Mouse (Mus musculus) limb, embryonic 10.5 days (tissue): Measurements from ENCODE around the gene Kctd12. TPM values are rescaled to one million over a fixed set of nuclear protein-coding genes. Genes with fewer than 3 reads are reported as not detected.

Experiments used
- DNase-seq: peaks from one replicate; pipeline ENCODE4 v3.0.0-alpha.2; 2017; ENCODE audit warnings: low spot score
- H3K27ac ChIP-seq: fragments of 300-500 bp; sonication (generic); 2 replicates; pipeline ENCODE4 v1.5.1; 2016; ENCODE audit warnings: mild to moderate bottlenecking
- H3K27me3 ChIP-seq: fragments of 300-500 bp; sonication (generic); 2 replicates; pipeline ENCODE4 v1.6.1; 2016; ENCODE audit warnings: low read depth, mild to moderate bottlenecking; ENCODE audit not compliant: poor library complexity, severe bottlenecking
- H3K36me3 ChIP-seq: fragments of 300-500 bp; sonication (generic); 2 replicates; pipeline ENCODE4 v1.6.1; 2016; ENCODE audit warnings: mild to moderate bottlenecking, moderate library complexity
- H3K4me1 ChIP-seq: fragments of 300-500 bp; sonication (generic); 2 replicates; pipeline ENCODE4 v1.6.1; 2016
- H3K4me3 ChIP-seq: fragments of 300-500 bp; sonication (generic); 2 replicates; pipeline ENCODE4 v1.5.1; 2016; ENCODE audit warnings: mild to moderate bottlenecking, moderate library complexity
- H3K9me3 ChIP-seq: fragments of 300-500 bp; sonication (generic); replicated peaks from 2 replicates; pipeline ENCODE4 v1.6.1; 2016; ENCODE audit warnings: mild to moderate bottlenecking
- WGBS: fragments of 180-500 bp; shearing (Covaris S2); methylation state at CpG from one replicate; pipeline ENCODE4 v1.1.7; 2016; 5-methylcytosine and 5-hydroxymethylcytosine counted together
- polyA plus RNA-seq: library from polyadenylated mRNA; unstranded; fragments of >200 nt; fragmentation: Nextera tagmentation; extraction: Ambion mirVana; gene quantifications from 2 replicates; pipeline ENCODE4 v1.2.1, GENCODE M21; 2016

The Kctd12 gene
- polyA plus RNA-seq, 1 experiment from 2014 or later, result 8.2 TPM

- Histone ChIP-seq H3K27me3 (peaks cover 21% of the 10 kb centered on the region; the same call in 1 of the 2 replicates), H3K36me3 (no peaks in the 10 kb centered on the region), H3K4me1 (peaks cover 29% of the 10 kb centered on the region), H3K4me3 (no peak overlapping the region), H3K27ac (no peak overlapping the region), H3K9me3 (no peaks in the 10 kb centered on the region)
- no peak for DNase-seq
- WGBS, result 77% methylated on average over 8 of the region's 8 CpGs
These were observed 1.2 kb upstream of the Kctd12 start for GRCm38 (mm10) chr14:102983686-102984085.

GRCm38 (mm10) chr14:102982016-102982626, 316 bp downstream of the Kctd12 start:
- Histone ChIP-seq H3K4me1 (peaks cover 29% of the 10 kb centered on the region), H3K4me3 (peak overlapping the region; percentile 77), H3K27me3 (peaks cover 21% of the 10 kb centered on the region; the same call in 1 of the 2 replicates), H3K27ac (peak overlapping the region; percentile 91), H3K36me3 (no peaks in the 10 kb centered on the region), H3K9me3 (no peaks in the 10 kb centered on the region)
- DNase-seq, result peak; percentile 79
- WGBS, result under 1% methylated on average over 76 of the region's 76 CpGs

DNA sequence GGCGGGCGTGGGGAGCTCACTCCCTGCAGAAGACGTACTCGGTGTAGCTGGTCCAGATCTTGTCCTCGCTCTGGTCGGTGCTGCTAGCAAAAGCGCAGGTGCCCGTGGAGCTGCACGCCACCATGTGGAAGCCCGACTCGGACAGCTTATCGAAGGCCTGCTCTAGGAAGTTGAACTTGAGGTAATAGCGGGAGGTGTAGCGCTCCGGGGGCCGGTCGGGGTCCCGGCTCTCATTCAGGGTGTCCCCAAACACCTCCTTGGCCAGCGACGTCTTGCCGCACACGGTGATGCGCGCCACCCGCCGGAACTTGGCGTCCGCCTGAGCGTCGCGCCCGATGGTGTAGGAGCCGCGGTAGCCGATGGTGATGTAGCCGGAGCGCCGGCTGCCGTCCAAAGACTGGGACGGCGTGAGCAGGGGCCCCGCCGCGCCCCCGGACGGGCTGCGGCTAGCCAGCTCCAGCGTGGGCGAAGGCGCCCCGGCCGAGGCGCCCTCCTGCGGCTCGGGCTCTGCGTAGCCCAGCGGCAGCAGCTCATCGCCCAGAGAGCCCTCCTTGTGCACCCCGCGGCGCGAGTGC, 909 bp downstream of the Kctd12 start:
- H3K27ac ChIP-seq, result peak overlapping the region; percentile 91
- DNase-seq, result peak; percentile 74
- peak overlapping the region; percentile 77 for H3K4me3 ChIP-seq
- WGBS, result 0% methylated on average over 60 of the region's 62 CpGs
- H3K27me3 ChIP-seq, result peaks cover 21% of the 10 kb centered on the region; the same call in 1 of the 2 replicates
- H3K9me3 ChIP-seq, result no peaks in the 10 kb centered on the region
- H3K36me3 ChIP-seq, result no peaks in the 10 kb centered on the region
- H3K4me1 ChIP-seq, result peaks cover 29% of the 10 kb centered on the region

DNA sequence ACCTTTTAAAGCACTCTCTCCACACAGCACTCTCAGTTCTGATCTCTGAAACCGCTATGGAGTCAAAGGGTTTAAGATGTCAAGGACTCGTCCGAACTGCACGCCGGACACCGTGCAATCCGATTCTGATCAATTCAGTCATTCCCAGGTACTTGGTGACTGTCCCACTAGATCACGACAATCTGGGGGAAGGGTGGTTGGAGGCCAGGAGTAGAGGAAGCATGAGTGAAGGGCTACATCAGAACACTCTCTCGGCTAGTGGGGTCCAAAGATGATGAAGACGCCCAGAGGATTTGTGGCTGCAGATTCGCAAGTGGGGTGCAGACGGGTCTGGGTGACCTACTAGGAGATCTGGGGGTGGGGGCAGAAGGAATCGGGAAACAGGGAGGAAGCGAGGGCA, 1.5 kb downstream of the Kctd12 start:
- Histone ChIP-seq H3K36me3 (no peaks in the 10 kb centered on the region), H3K27me3 (peaks cover 21% of the 10 kb centered on the region; the same call in 1 of the 2 replicates), H3K27ac (peak overlapping the region; percentile 91), H3K4me3 (peak overlapping the region; percentile 77), H3K4me1 (peaks cover 29% of the 10 kb centered on the region), H3K9me3 (no peaks in the 10 kb centered on the region)
- WGBS, result 11% methylated on average over 14 of the region's 14 CpGs
- DNase-seq, result no peak

GRCm38 (mm10) chr14:102980481-102980880, 2.0 kb downstream of the Kctd12 start:
- Histone ChIP-seq H3K9me3 (no peaks in the 10 kb centered on the region), H3K36me3 (no peaks in the 10 kb centered on the region), H3K27ac (no peak overlapping the region), H3K4me1 (peaks cover 29% of the 10 kb centered on the region), H3K27me3 (peaks cover 21% of the 10 kb centered on the region; the same call in 1 of the 2 replicates), H3K4me3 (peak overlapping the region; percentile 77)
- WGBS, result 16% methylated on average over 7 of the region's 7 CpGs
- peak; percentile 46 for DNase-seq

DNA sequence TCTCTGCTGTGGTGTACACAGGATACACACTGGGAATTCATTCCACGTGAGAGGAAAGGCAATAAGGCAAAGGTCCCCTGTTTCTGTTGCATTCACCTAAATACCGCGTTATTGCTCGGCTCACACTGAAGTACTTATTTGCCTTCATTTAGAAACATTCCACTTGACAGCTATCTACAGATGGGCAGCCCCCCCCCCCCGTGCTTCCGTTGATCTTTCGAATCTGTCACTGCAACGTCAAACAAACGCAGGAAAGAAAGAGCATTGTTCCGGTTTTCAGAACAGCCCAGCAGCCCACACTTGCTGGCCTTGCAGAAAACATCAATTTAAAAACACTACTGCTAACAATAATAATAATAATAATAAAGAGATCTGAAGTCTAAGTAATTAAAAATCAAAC, 2.6 kb downstream of the Kctd12 start:
- DNase-seq, result no peak
- no peak overlapping the region for H3K27ac ChIP-seq
- no peaks in the 10 kb centered on the region for H3K36me3 ChIP-seq
- WGBS, result 53% methylated on average over 10 of the region's 10 CpGs
- peaks cover 29% of the 10 kb centered on the region for H3K4me1 ChIP-seq
- peak overlapping the region; percentile 25; the same call in 1 of the 2 replicates for H3K4me3 ChIP-seq
- H3K9me3 ChIP-seq, result no peaks in the 10 kb centered on the region
- H3K27me3 ChIP-seq, result peaks cover 21% of the 10 kb centered on the region; the same call in 1 of the 2 replicates

DNA sequence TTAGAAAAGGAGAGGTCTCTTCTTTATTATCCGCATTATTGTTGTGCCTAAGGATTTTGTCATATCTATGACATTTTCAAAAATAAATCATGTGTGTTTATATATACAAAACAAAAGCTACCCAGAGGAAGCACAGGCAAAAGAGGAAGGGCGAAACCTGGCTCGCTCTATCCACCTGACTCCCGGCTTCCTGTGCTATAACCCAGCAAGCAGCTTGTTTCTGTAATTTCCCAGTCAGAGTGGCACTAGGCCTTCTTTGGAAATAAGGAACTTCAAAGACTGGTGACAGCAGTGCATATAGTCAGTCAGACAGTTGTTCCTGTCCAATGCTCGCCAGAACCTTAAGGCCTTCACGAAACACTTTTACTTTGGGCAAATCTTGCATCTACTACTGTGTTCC, 6.6 kb downstream of the Kctd12 start:
- Histone ChIP-seq H3K27ac (no peak overlapping the region), H3K36me3 (no peaks in the 10 kb centered on the region), H3K4me3 (no peak overlapping the region), H3K9me3 (no peaks in the 10 kb centered on the region), H3K4me1 (peaks cover 8% of the 10 kb centered on the region), H3K27me3 (peaks cover 5% of the 10 kb centered on the region; the same call in 1 of the 2 replicates)
- WGBS, result 88% methylated on average over 6 of the region's 6 CpGs
- DNase-seq, result no peak

- Histone ChIP-seq H3K4me1 (no peaks in the 10 kb centered on the region), H3K36me3 (no peaks in the 10 kb centered on the region), H3K27me3 (no peaks in the 10 kb centered on the region), H3K4me3 (no peak overlapping the region), H3K27ac (no peak overlapping the region), H3K9me3 (no peaks in the 10 kb centered on the region)
- DNase-seq, result no peak
- WGBS, result 75% methylated on average over 5 of the region's 5 CpGs
These were observed 13.6 kb downstream of the Kctd12 start for GRCm38 (mm10) chr14:102968824-102969223.

DNA sequence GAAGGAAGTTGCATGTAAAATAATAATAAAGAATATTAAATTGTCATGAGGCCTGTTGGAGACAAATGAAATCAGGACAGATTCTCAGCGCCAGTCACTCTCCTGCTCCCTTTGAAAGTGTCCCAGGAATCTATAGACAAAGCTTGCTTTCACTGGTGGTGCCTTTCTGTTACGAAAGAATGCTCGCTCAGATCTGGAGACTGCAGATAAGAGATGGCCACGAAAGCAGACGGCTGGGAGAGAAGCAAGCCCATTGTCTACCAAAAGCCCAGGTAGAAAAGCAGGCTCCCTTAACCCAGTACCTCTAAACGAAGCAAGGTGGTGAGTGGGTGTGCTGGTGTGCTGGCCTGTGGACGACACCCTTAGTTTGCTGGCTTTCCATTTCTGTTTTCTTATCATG, 16.2 kb downstream of the Kctd12 start:
- H3K36me3 ChIP-seq, result no peaks in the 10 kb centered on the region
- DNase-seq, result no peak
- 76% methylated on average over 7 of the region's 7 CpGs for WGBS
- no peaks in the 10 kb centered on the region for H3K4me1 ChIP-seq
- no peaks in the 10 kb centered on the region for H3K9me3 ChIP-seq
- H3K27ac ChIP-seq, result no peak overlapping the region
- no peak overlapping the region for H3K4me3 ChIP-seq
- no peaks in the 10 kb centered on the region for H3K27me3 ChIP-seq

DNA sequence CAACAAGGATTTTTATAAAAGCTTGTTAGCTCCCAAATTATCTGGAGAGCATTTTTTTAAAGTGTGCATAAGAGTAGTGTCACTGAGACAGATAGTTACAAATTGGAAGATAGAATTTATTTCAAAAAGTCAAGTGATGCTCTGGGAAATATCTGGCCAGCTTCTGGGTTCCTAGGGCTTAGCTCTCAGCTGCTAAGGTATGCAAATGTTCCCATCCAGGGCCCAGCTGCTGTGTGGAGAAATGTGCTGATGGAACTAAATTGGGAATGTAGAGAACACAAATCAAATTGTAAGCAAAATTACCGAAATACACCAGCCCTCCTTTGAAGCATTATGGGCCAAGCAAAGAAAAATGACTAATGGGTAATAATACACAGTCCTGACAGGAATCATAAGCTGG, 16.6 kb downstream of the Kctd12 start:
- DNase-seq, result no peak
- Histone ChIP-seq H3K9me3 (no peaks in the 10 kb centered on the region), H3K36me3 (no peaks in the 10 kb centered on the region), H3K27me3 (no peaks in the 10 kb centered on the region), H3K27ac (no peak overlapping the region), H3K4me3 (no peak overlapping the region), H3K4me1 (no peaks in the 10 kb centered on the region)
- WGBS, result 82% methylated on average over 1 of the region's 1 CpGs

DNA sequence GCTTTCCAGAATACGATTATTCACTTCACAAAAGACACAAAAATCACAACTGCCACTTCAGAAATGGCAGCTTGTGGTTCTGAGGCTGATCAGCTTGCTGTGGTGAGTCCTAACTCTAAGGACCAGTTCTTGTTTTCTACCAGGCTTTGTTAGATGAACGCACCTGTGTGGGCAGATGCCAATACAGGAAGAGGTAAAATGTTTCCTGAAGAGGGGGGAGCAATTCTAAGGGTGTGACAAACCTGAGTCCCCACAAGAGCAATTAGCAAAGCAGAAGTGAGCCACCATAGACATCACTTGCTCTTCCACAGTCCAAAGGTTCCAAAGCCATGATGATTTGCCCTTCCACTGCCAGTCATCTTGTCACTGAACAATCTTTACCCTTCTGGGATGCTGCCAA, 20.4 kb downstream of the Kctd12 start:
- 89% methylated on average over 2 of the region's 2 CpGs for WGBS
- DNase-seq, result no peak
- Histone ChIP-seq H3K9me3 (no peaks in the 10 kb centered on the region), H3K4me3 (no peak overlapping the region), H3K27ac (no peak overlapping the region), H3K4me1 (no peaks in the 10 kb centered on the region), H3K36me3 (no peaks in the 10 kb centered on the region), H3K27me3 (no peaks in the 10 kb centered on the region)

- Histone ChIP-seq H3K27me3 (no peaks in the 10 kb centered on the region), H3K4me3 (no peak overlapping the region), H3K9me3 (no peaks in the 10 kb centered on the region), H3K36me3 (no peaks in the 10 kb centered on the region), H3K27ac (no peak overlapping the region), H3K4me1 (no peaks in the 10 kb centered on the region)
- DNase-seq, result no peak
- WGBS, result 26% methylated on average over 8 of the region's 8 CpGs
These were observed 28.9 kb downstream of the Kctd12 start for GRCm38 (mm10) chr14:102953511-102953910.

DNA sequence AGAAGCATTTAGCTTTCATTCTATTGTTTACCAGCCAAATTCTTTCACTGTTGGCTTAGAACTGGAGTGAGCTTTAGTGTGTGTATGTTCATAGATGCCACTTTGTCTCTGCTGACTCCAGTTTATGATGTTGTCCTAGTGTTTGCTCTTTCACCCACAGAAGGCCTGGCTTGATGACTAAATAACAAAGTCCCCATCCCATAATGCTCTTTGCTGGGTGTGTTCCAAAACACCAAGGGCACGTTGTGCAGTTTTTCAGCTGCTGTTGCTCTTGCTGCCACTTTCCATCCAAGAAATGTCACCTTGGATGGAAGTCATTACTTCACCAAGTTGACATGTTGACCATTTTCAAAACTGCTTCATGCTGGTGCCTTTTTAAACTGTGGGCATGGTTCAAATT, 30.5 kb downstream of the Kctd12 start:
- no peaks in the 10 kb centered on the region for H3K27me3 ChIP-seq
- H3K27ac ChIP-seq, result no peak overlapping the region
- no peaks in the 10 kb centered on the region for H3K4me1 ChIP-seq
- no peak overlapping the region for H3K4me3 ChIP-seq
- H3K9me3 ChIP-seq, result no peaks in the 10 kb centered on the region
- no peaks in the 10 kb centered on the region for H3K36me3 ChIP-seq
- no peak for DNase-seq
- 78% methylated on average over 1 of the region's 1 CpGs for WGBS
